Mouse (Mus musculus) G1E (cell line): Measurements from ENCODE around the gene U2surp.

Experiments used
- CTCF ChIP-seq: IDR thresholded peaks from 2 replicates; pipeline ENCODE4 v1.5.1; 2012; ENCODE audit warnings: low read depth, low read length, inconsistent platforms, mixed read lengths
- GATA1 ChIP-seq: IDR thresholded peaks from 2 replicates; pipeline ENCODE4 v1.6.1; 2012; ENCODE audit warnings: borderline replicate concordance, low read length, inconsistent platforms, mixed read lengths
- POLR2AphosphoS5 ChIP-seq: IDR thresholded peaks from 2 replicates; pipeline ENCODE4 v1.6.1; 2012; ENCODE audit warnings: low read depth, low read length, inconsistent platforms; ENCODE audit not compliant: insufficient replicate concordance
- TAL1 ChIP-seq: conservative IDR thresholded peaks from 2 replicates; pipeline ENCODE4 v1.6.1; 2012; ENCODE audit warnings: low read depth, low read length, inconsistent platforms, mixed read lengths

GRCm38 (mm10) chr9:95556067-95556512 is 44.3 kb upstream of the U2surp start:
- TF ChIP-seq CTCF: 0 out of 2 replicates have a peak, but pooled peaks have one; percentile 5
- no peak for TF ChIP-seq GATA1
- TF ChIP-seq TAL1: no peak
- no peak for TF ChIP-seq POLR2AphosphoS5
